Mouse (Mus musculus) myocyte (in vitro differentiated cells): ENCODE measurements around the gene Ankrd2. TPM values are rescaled to one million over a fixed set of nuclear protein-coding genes. Genes with fewer than 3 reads are reported as not detected.

ENCODE experiments used
- H3K27me3 ChIP-seq: one replicate; pipeline ENCODE4 v1.6.1; 2011; ENCODE audit not compliant: control insufficient read depth, insufficient read depth, insufficient read length
- H3K36me3 ChIP-seq: one replicate; pipeline ENCODE4 v1.6.1; 2011; ENCODE audit not compliant: control insufficient read depth, insufficient read depth
- H3K4me2 ChIP-seq: one replicate; pipeline ENCODE4 v1.6.1; 2011; ENCODE audit warnings: low read depth, control low read depth
- H3K4me3 ChIP-seq: one replicate; pipeline ENCODE4 v1.5.1; 2011; ENCODE audit warnings: mild to moderate bottlenecking, control low read depth, moderate library complexity
- H3K79me2 ChIP-seq: one replicate; pipeline ENCODE4 v1.6.1; 2011; ENCODE audit not compliant: control insufficient read depth, insufficient read depth
- H3ac ChIP-seq: one replicate; pipeline ENCODE4 v1.6.1; 2011; ENCODE audit not compliant: control insufficient read depth, insufficient read length
- CEBPB ChIP-seq: IDR thresholded peaks from 2 replicates; pipeline ENCODE4 v1.6.1; 2011; ENCODE audit warnings: mild to moderate bottlenecking, moderate library complexity; ENCODE audit not compliant: poor library complexity, insufficient read depth, severe bottlenecking
- E2F4 ChIP-seq: IDR thresholded peaks from one replicate; pipeline ENCODE4 v1.6.1; 2011; ENCODE audit warnings: mild to moderate bottlenecking, control low read depth, moderate library complexity; ENCODE audit not compliant: insufficient read depth
- MAX ChIP-seq: IDR thresholded peaks from one replicate; pipeline ENCODE4 v1.6.1; 2011; ENCODE audit warnings: low read depth, mild to moderate bottlenecking, control low read depth
- MYOD1 ChIP-seq, 3 experiments: IDR thresholded peaks; one replicate each; pipeline ENCODE4 v1.6.1; 2011; ENCODE audit warnings: control low read depth in 2 of 3, low read depth in 2 of 3, mild to moderate bottlenecking in 2 of 3, moderate library complexity in 1 of 3; ENCODE audit not compliant: insufficient read length in 2 of 3, control insufficient read depth in 1 of 3
- MYOG ChIP-seq, 3 experiments: IDR thresholded peaks; one replicate each; pipeline ENCODE4 v1.6.1; 2011; ENCODE audit warnings: control low read depth in 2 of 3, low read depth in 2 of 3, mild to moderate bottlenecking in 2 of 3; ENCODE audit not compliant: insufficient read length in 2 of 3, control insufficient read depth in 1 of 3, insufficient read depth in 1 of 3
- POLR2A ChIP-seq: IDR thresholded peaks from one replicate; pipeline ENCODE4 v1.6.1; 2011; ENCODE audit warnings: low read depth, mild to moderate bottlenecking, control low read depth, moderate library complexity; ENCODE audit not compliant: insufficient read length
- POLR2AphosphoS2 ChIP-seq: IDR thresholded peaks from one replicate; pipeline ENCODE4 v1.6.1; 2011; ENCODE audit warnings: low read depth, control low read depth; ENCODE audit not compliant: insufficient read length
- REST ChIP-seq: IDR thresholded peaks from one replicate; pipeline ENCODE4 v1.6.1; 2011; ENCODE audit warnings: mild to moderate bottlenecking, control low read depth, moderate library complexity; ENCODE audit not compliant: insufficient read depth, insufficient read length
- SRF ChIP-seq: IDR thresholded peaks from one replicate; pipeline ENCODE4 v1.6.1; 2011; ENCODE audit warnings: low read depth; ENCODE audit not compliant: control insufficient read depth, insufficient read length
- TCF12 ChIP-seq: IDR thresholded peaks from one replicate; pipeline ENCODE4 v1.6.1; 2011; ENCODE audit warnings: mild to moderate bottlenecking, control low read depth; ENCODE audit not compliant: poor library complexity, insufficient read depth, severe bottlenecking
- TCF3 ChIP-seq: IDR thresholded peaks from one replicate; pipeline ENCODE4 v1.6.1; 2011; ENCODE audit warnings: low read depth, control low read depth; ENCODE audit not compliant: insufficient read length
- USF1 ChIP-seq: IDR thresholded peaks from one replicate; pipeline ENCODE4 v1.6.1; 2011; ENCODE audit warnings: low read depth, mild to moderate bottlenecking, control low read depth, moderate library complexity
- polyA plus RNA-seq: library from polyadenylated mRNA; unstranded; fragments of >200 nt; fragmentation: generic; extraction: Trizol; gene quantifications from one replicate; pipeline ENCODE4 v1.2.1, GENCODE M21; 2012; ENCODE audit warnings: missing spikeins

Ankrd2 gene
- polyA plus RNA-seq, 1 experiment, result 110 TPM

DNA sequence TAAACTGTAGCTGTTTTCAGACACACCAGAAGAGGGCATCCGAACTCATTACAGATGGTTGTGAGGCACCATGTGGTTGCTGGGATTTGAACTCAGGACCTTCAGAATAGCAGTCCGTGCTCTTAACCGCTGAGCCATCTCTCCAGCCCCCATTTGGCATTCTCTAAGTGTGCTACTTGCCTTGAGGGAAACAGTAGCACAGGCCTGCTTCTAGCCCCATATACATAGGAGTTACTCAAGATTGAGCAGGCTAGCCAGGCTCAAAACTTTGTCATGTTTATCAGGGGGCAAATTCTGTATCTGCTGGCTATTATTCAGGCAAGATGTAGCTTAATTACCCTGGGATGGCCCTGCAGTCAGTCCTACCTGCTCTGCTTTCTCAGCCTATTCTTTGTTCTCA, 15.6 kb downstream of the Ankrd2 start:
- Histone ChIP-seq H3K79me2 (no peaks in the 10 kb centered on the region), H3ac (no peak overlapping the region), H3K27me3 (no peaks in the 10 kb centered on the region), H3K4me3 (no peak overlapping the region), H3K4me2 (no peak overlapping the region), H3K36me3 (no peaks in the 10 kb centered on the region)
- TF ChIP-seq POLR2AphosphoS2 (no peak), MYOD1 (IDR thresholded peaks at IDR 0.05; ENCODE audit: control insufficient read depth in 1 of 3, insufficient read length in 2 of 3, low read depth in 2 of 3) (no peak), SRF (no peak), MYOG (IDR thresholded peaks at IDR 0.05; ENCODE audit: control insufficient read depth in 1 of 3, insufficient read depth in 1 of 3, insufficient read length in 2 of 3, low read depth in 2 of 3) (no peak), MAX (no peak), USF1 (no peak), REST (no peak), CEBPB (no peak), TCF12 (no peak), TCF3 (no peak), POLR2A (no peak), E2F4 (no peak)

DNA sequence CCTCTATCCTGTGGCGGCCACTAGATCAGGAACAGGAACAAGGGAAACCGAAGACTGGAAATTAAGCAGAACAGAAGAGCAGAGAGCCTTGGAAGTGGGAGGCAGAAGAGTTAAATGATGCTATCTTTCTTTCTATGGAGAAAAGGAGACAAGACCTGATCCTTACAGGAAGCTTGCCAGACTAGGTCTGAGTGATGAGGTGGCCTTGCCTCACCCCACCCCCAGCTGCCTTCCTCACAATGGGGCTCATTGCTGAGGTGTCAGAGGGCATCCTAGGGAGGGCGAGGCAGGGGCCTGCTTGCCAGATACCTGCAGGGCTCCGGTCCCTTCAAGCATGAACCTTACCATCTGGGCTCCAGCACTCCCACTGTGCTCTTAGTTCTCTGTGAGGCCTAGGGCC, 16.1 kb downstream of the Ankrd2 start, which contains the start of gene 4933411K16Rik:
4933411K16Rik (plus strand) TSS at position 301 of the 400 bp plus-strand sequence.
- Histone ChIP-seq H3K4me2 (no peak within 1 kb of the TSS), H3K79me2 (no peaks in the 10 kb centered on the region), H3K27me3 (no peaks in the 10 kb centered on the region), H3K36me3 (no peaks in the 10 kb centered on the region), H3K4me3 (no peak within 1 kb of the TSS), H3ac (no peak within 1 kb of the TSS)
- TF ChIP-seq MYOG (IDR thresholded peaks at IDR 0.05; ENCODE audit: control insufficient read depth in 1 of 3, insufficient read depth in 1 of 3, insufficient read length in 2 of 3, low read depth in 2 of 3) (no peak), MYOD1 (IDR thresholded peaks at IDR 0.05; ENCODE audit: control insufficient read depth in 1 of 3, insufficient read length in 2 of 3, low read depth in 2 of 3) (no peak), E2F4 (no peak), CEBPB (no peak), USF1 (no peak), SRF (no peak), POLR2AphosphoS2 (no peak), TCF3 (no peak), REST (no peak), MAX (no peak), POLR2A (no peak), TCF12 (no peak)

DNA sequence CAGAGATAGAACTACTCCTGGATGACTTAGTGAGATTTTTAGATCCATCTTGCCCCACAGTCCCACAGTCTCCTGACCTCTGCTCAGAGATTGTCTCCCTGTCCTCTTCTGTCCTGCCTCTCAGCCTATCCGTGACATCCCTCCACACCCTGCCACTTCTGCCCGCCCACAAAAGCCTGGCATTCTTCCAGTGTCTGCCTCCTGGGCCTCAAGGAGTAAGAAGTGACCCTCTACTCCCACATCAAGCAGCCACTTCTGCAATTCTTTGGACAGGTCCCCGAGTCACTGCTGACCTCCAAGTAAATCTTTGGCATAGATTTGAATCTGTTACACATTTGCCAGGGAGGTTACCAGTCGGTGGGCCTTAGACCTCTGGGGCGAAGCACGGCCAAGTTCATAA, 18.5 kb downstream of the Ankrd2 start:
- Histone ChIP-seq H3K79me2 (no peaks in the 10 kb centered on the region), H3K36me3 (no peaks in the 10 kb centered on the region), H3K4me2 (no peak overlapping the region), H3K4me3 (no peak overlapping the region), H3K27me3 (no peaks in the 10 kb centered on the region), H3ac (no peak overlapping the region)
- no peak for TF ChIP-seq CEBPB
- no peak for TF ChIP-seq POLR2AphosphoS2
- TF ChIP-seq USF1, result no peak
- TF ChIP-seq E2F4, result no peak
- TF ChIP-seq SRF, result no peak
- TF ChIP-seq MYOD1 (IDR thresholded peaks at IDR 0.05; ENCODE audit: control insufficient read depth in 1 of 3, insufficient read length in 2 of 3, low read depth in 2 of 3), result no peak
- TF ChIP-seq MYOG (IDR thresholded peaks at IDR 0.05; ENCODE audit: control insufficient read depth in 1 of 3, insufficient read depth in 1 of 3, insufficient read length in 2 of 3, low read depth in 2 of 3), result no peak
- TF ChIP-seq TCF3, result no peak

DNA sequence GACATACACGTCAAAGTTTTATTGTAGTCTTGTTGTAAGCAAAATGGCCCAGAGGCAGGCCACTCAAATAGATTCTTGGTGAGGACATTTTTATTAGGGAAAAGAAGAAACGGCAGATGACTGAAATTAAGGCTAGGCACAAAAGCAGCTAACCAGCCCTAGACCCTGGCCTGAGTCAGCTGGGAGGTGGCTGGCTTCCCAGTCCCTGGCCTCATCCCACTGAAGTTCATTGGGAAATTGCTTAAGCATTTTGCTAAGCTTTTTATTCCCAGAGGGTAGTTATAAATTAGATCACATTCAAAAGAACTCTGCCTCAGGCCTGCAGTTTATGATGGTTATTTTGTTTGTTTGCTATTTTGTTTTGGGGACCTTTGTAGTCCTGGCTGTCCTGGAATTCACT, 20.1 kb downstream of the Ankrd2 start:
- Histone ChIP-seq H3K79me2 (no peaks in the 10 kb centered on the region), H3K27me3 (peaks cover 7% of the 10 kb centered on the region), H3K4me2 (no peak overlapping the region), H3K4me3 (no peak overlapping the region), H3K36me3 (no peaks in the 10 kb centered on the region), H3ac (no peak overlapping the region)
- TF ChIP-seq POLR2A (no peak), POLR2AphosphoS2 (no peak), USF1 (no peak), MYOD1 (IDR thresholded peaks at IDR 0.05; ENCODE audit: control insufficient read depth in 1 of 3, insufficient read length in 2 of 3, low read depth in 2 of 3) (no peak)

DNA sequence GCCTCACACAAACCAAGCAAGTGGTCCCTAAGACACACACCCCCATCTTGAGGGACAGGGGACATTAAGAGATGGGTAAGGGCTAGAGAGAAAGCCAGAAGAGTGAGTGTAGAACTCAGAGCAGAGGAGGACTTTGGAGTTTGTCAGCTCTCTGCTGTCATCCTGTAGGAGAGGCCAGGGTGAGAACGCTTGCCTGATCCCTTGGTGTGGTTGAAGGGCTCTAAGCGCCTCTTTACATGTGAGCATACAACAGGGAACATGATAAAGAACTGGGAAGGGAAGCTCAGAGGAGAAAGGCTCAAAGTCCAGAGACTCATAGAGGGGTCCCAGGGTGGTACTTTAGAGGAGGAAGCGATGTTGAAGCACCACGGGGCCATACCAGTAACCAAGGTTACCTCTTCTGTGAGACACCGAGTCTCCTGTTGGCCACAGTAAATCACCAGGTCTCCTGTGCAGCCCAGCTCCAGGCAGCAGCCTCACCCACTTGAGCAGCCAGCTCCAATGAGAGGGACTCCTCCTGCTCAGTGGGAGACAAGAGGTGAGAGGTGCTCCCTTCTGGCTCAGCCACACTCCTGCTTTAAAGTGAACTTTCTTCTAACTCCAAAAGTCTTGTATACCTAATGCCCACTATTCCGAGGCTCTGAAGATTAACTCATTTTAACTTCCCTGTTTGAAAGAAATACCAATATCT, 21.1 kb downstream of the Ankrd2 start:
- Histone ChIP-seq H3K79me2 (no peaks in the 10 kb centered on the region), H3K36me3 (no peaks in the 10 kb centered on the region), H3K4me2 (no peak overlapping the region), H3K4me3 (no peak overlapping the region), H3ac (no peak overlapping the region), H3K27me3 (peaks cover 13% of the 10 kb centered on the region)
- TF ChIP-seq USF1 (no peak), TCF12 (no peak), CEBPB (no peak), MYOG (IDR thresholded peaks at IDR 0.05; ENCODE audit: control insufficient read depth in 1 of 3, insufficient read depth in 1 of 3, insufficient read length in 2 of 3, low read depth in 2 of 3) (no peak), E2F4 (no peak), REST (no peak), MYOD1 (IDR thresholded peaks at IDR 0.05; ENCODE audit: control insufficient read depth in 1 of 3, insufficient read length in 2 of 3, low read depth in 2 of 3) (no peak), POLR2A (no peak), POLR2AphosphoS2 (no peak), SRF (no peak), TCF3 (no peak), MAX (no peak)
